Mouse (Mus musculus) G1E (cell line): ENCODE results near the gene Prep.

Experiments used
- CTCF ChIP-seq: IDR thresholded peaks from 2 replicates; pipeline ENCODE4 v1.5.1; 2012; ENCODE audit warnings: low read depth, low read length, inconsistent platforms, mixed read lengths
- POLR2AphosphoS5 ChIP-seq: IDR thresholded peaks from 2 replicates; pipeline ENCODE4 v1.6.1; 2012; ENCODE audit warnings: low read depth, low read length, inconsistent platforms; ENCODE audit not compliant: insufficient replicate concordance
- TAL1 ChIP-seq: conservative IDR thresholded peaks from 2 replicates; pipeline ENCODE4 v1.6.1; 2012; ENCODE audit warnings: low read depth, low read length, inconsistent platforms, mixed read lengths

DNA sequence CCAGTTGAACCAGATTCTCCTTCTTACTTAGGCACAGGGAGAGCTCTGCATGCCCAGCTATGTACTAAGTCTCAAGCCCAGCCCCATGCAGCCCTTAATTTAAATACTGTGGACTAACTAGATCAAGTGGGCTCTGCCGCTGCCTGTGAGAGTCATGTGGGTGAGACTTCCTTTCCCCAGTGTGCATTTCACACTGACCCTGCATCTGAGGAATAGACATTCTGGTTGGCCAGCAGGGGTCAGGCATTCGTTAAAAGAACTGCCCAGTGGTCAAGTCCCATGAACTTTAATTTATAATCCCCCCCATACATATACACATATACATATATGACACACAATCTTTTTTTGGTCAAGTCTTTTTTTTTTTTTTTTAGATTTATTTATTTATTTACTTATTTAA is 15.7 kb downstream of the Prep start:
- TF ChIP-seq CTCF: no peak
- no peak for TF ChIP-seq POLR2AphosphoS5
- TF ChIP-seq TAL1: no peak
